Mouse (Mus musculus) kidney, adult 2 months (tissue): ENCODE data around the gene Hc.

Source experiments
- CTCF ChIP-seq: fragments of 200-500 bp; conservative IDR thresholded peaks from 2 replicates; pipeline ENCODE4 v1.5.1; 2011; ENCODE audit warnings: low read depth, mild to moderate bottlenecking, control low read depth, low read length, moderate library complexity, mixed read lengths; ENCODE audit not compliant: insufficient read depth, insufficient read length
- POLR2A ChIP-seq: fragments of 200-500 bp; IDR thresholded peaks from one replicate; pipeline ENCODE4 v1.6.1; 2011; ENCODE audit warnings: low read depth, low read length, control low read depth

- TF ChIP-seq CTCF (no peak), POLR2A (no peak)
Measured at GRCm38 (mm10) chr2:34964651-34965050, 96.6 kb downstream of the Hc start.
